Mouse (Mus musculus) cerebellum, adult 18-20 months (tissue): ENCODE results near the gene Serpinb9.
"Not testable (repeated sequence)": the region's sequence is repeated elsewhere in the genome, so short reads cannot be mapped to it uniquely, and the experiment has no call there.

Source experiments
- DNase-seq, 2 experiments: peaks; one replicate each; pipeline ENCODE4 v3.0.0; 2021

Gene Serpinb9

DNA sequence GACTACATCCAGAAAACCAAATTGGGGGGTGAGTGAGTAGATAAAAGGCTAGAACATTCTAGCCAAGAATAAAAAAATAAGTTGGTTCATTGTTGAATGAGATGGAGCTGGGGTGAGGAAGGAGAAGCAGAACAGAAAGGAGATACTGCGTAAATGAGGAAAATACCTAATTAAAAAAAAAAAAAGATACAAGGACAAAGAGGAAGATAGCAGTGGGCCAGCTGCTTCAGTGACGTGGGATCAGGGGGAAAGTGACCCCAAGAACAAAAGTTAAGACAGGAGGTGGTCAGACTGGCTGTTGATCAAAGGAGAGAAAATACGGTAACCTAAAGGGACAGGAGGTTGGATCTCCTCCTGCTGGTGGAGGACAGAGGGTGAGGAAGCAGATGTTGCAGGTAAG, at the start of gene Serpinb9:
TSS of gene Serpinb9 (plus strand) at position 301 of the 400 bp plus-strand sequence.
- no peak for DNase-seq

GRCm38 (mm10) chr13:32956537-32956936, 46.5 kb upstream of the Serpinb9 start:
- DNase-seq, result no peak

DNA sequence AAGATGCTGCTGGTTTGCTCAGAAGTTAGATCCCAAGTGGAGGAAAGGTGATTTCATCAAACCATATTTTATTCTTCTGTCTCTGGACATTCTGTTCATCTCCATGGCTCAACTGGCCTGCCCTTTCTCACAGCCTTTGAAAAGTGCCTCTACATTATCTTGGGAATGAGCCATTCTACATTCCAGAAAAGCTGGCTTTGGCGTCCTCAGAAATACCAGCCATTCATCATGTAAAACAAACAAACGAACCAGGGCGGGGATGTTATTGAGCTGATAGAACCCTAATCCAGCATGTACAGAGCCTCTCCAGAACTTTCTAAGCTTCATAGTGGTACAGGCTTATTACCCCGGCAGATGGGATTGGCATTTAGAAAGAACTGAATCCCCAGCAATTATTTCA, 45.1 kb upstream of the Serpinb9 start:
- no peak for DNase-seq

DNA sequence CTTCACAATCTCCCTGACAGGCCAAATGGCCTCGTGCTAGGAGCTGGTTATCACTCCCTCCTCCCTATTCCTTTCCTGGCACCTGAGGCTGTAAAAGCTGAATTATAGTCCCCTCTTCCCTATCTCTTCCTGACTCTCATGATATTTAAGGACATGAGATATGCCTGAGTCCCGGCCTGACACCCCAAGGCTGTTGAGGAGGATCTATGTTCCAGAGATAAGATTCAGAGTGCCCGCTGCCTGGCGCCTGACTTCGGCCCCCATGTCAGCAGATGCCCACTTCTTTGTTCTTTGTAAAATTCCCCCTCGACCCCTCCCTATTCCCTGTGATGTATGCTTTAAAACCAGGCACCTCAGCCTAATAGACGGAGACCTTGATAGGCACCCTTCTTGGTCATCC, 44.5 kb upstream of the Serpinb9 start:
- not testable (repeated sequence) for DNase-seq

GRCm38 (mm10) chr13:32963990-32964753, 38.9 kb upstream of the Serpinb9 start:
- no peak for DNase-seq

DNA sequence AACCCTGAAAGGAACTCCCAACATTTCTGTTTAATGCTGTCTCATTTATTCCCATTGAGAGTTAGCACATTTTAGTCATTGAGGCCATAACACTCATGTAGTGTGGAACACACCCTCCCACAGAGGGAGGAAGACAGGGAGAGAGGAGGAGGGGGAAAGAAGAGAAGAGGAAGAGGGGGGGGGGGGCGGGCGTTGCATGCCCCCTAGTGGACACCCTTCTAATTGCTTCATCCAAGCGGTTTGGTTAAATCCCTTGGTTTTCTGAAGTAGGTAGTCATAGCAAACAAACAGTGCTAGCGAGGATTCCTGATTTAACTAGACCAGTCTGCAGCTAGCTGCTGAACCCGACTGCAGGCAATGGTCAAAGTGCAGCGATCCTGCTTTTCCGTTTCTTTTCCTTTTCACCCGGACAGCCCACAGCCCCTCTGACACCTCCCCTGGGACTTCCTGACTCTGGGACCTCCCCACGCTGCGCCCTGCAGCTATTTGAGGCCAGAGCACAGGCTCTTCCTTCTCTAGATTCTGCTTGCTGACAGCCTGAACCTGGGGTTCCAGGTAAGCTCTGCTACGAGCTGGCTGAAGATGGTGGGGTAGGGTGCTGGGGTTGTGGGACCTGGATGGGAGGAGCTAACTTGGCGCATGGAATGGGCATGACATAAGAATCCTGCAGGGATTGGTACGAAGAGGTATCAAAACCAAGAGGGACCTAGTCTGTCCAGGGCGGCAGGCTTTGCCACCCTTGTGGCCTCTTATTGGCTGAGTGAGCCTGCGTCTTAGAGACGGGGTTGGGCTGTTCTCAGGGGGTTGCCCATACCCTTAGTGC, 37.9 kb upstream of the Serpinb9 start, which contains the start of gene Serpinb6b:
TSS of gene Serpinb6b (plus strand) at position 221 of the 823 bp plus-strand sequence.
- DNase-seq, result no peak

GRCm38 (mm10) chr13:32966116-32966515, 36.9 kb upstream of the Serpinb9 start:
- no peak for DNase-seq

GRCm38 (mm10) chr13:32967233-32967632, 35.8 kb upstream of the Serpinb9 start:
- no peak for DNase-seq

DNA sequence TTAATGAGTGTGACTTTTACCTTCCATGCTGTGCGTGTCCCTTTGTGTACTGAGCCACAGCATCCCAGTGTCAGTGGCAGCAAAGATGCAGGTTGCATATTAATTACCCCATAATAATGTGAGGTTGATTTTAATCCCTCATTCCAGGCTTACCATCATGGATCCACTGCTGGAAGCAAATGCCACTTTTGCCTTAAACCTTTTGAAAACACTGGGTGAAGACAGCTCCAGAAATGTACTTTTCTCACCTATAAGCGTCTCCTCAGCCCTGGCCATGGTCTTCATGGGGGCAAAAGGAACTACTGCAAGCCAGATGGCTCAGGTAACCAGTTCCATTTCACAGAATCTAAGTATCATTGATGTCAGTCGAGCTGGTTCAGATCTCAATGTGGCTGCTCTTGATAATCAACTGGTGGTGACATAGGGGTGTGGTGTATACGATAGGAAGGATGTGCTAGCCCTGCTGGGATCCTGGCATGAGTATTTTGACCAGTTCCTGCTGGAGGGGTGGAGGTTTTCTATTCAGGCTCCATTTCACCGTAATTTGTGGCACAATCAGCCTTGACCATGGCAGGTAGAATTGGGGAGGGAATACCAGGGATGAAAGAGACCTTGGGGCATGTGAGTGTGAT, 34.6 kb upstream of the Serpinb9 start:
- DNase-seq, result no peak

- no peak for DNase-seq
These were observed 33.9 kb upstream of the Serpinb9 start for GRCm38 (mm10) chr13:32968996-32969640.

DNA sequence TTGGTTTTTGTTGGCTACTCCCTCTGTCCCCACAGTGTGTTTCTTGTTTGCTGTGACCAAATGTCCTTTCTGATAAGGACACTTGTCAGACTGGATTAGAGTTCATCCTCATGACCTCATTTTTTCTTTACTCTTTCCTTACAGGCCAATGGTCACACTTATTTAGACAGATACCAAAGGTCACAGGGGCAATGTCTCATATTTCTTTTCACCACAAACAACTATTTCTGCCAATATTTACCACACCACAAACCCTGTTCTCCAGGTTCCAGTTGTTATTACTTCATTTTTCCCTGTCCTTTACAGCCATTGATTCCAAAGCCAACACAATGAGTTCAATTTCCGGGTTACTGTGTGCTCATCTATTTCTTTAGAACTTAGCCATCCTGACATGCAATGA, 33.4 kb upstream of the Serpinb9 start:
- DNase-seq, result no peak

DNA sequence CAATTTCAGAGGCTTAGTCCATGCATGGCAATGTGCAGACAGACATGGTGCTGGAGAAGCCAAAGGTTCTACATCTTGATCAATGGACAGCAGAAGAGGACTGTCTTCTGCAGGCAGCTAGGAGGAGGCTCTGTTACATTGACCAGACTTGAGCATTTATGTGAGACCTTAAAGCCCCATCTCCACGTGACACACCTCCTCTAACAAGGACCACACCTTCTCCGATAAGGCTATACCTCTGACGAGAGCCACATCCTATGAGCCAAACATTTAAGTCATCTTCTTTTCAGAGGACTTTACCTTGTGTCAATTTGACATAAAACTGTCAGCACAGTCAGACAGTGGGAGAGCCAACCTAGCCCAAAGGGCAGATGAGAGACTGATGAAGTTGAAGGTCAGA, 32.3 kb upstream of the Serpinb9 start:
- DNase-seq, result no peak

DNA sequence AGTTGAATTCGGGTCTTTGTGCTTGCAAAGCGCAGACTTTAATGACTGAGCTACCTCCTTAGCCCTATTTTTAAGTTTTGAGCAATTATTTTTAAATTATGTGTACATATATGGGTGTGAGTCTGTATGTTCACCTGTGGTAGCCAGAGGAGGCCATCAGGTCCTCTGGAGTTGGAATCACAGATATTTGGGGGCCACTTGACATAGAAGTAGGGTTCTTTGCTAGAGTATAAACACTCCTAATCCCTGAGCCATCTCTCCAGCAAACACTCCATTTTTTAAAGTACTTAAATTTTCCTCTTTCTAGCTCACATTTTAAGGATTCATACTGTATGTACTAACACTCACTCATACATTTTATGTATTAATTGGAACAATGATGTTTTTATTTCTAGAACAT, 28.8 kb upstream of the Serpinb9 start:
- no peak for DNase-seq

GRCm38 (mm10) chr13:32974889-32975460, 28.1 kb upstream of the Serpinb9 start:
- no peak for DNase-seq

DNA sequence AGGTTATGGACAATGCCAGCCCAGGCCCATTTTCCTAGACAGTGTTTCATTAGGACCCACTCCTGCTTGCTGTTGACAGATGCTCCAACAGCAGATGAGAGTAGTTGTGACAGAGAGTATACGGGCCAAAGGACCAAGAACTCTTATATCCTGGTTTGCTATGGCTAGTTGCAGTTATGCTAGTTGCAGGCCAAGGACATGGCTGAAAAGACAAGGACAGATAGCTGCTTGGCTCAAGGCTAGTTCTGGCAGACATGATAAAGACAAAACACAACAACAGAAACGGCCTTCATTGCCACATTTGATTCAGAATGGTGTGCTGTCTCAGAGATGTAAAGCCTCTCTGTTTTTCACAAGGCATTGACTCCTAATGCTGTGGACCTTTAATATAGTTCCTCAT, 27.3 kb upstream of the Serpinb9 start:
- DNase-seq, result no peak

DNA sequence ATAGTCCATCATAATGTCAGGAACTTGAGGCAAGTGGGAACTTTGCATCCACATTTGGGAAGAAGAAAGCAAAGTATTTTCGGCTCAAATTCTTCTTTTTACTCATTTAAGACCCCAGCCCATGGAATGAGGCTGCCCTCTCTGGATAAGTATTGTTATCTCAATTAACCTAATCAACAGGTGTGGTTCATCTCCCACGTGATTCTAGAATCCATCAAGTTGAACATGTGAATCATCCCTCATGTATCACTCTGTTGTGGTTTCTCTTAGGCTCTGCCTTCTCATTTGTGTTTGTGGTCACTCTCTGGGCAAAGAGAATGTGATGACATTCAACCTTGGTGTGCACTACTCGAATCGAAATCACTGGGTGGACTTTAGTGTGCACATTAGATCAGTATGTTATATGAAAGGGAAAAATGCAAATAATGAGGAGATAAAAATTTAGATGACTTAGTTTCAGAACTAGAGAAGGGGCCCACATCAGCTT, 20.5 kb upstream of the Serpinb9 start:
- no peak for DNase-seq

DNA sequence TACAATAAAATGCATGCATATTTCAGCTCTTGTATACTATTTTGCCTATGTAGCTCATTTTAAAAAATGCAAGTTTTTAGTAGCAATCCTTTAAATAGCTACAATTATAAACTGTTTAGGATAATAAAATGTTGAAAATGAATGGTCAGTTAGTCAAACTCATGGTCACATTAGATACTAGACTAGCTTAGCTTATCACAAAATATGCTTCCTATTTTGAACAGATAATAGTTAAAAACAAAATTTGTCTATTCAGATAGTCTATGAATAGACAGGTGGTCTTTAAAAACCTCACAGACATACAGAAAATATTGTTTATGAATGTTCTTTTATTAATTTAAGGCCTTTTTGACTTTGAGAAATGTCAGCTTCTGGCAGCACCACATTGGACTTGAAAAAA, 16.8 kb upstream of the Serpinb9 start:
- DNase-seq, result no peak

GRCm38 (mm10) chr13:32993152-32993893, 9.7 kb upstream of the Serpinb9 start:
- no peak for DNase-seq

GRCm38 (mm10) chr13:32993894-32994242, 9.2 kb upstream of the Serpinb9 start:
- no peak for DNase-seq

- no peak for DNase-seq
These were observed 8.0 kb upstream of the Serpinb9 start for GRCm38 (mm10) chr13:32995051-32995450.

GRCm38 (mm10) chr13:33001341-33001740, 1.7 kb upstream of the Serpinb9 start:
- no peak for DNase-seq
